Mouse (Mus musculus) kidney, embryonic 14.5 days (tissue): ENCODE measurements at regions not wholly inside any gene's neighbourhood (a gene's known extent, or its start where the extent isn't known, plus 50 kb on each side); places are given as distances from the start of the nearest gene placed in this dataset.

Source experiments
- ATAC-seq: fragments of 200-750 bp; cut with Nextera tagmentation; 2 replicates; pipeline ENCODE4 v1.8.0; 2017; ENCODE audit warnings: moderate number of reproducible peaks, mild to moderate bottlenecking, moderate TSS enrichment, moderate library complexity; ENCODE audit not compliant: low FRiP score, low TSS enrichment
- H3K27ac ChIP-seq: fragments of 300-500 bp; sonication (generic); 2 replicates; pipeline ENCODE4 v1.5.1; 2014; ENCODE audit warnings: low read depth, mild to moderate bottlenecking, low read length, moderate library complexity, mixed read lengths
- H3K27me3 ChIP-seq: fragments of 300-500 bp; sonication (generic); 2 replicates; pipeline ENCODE4 v1.6.1; 2014; ENCODE audit warnings: mild to moderate bottlenecking, low read length; ENCODE audit not compliant: control insufficient read depth, insufficient read depth
- H3K36me3 ChIP-seq: fragments of 300-500 bp; sonication (generic); 2 replicates; pipeline ENCODE4 v1.6.1; 2014; ENCODE audit warnings: low read length, mixed read lengths; ENCODE audit not compliant: control insufficient read depth, insufficient read depth
- H3K4me1 ChIP-seq: fragments of 300-500 bp; sonication (generic); 2 replicates; pipeline ENCODE4 v1.6.1; 2014; ENCODE audit warnings: low read length, mixed read lengths; ENCODE audit not compliant: control insufficient read depth, insufficient read depth
- H3K4me2 ChIP-seq: fragments of 300-500 bp; sonication (generic); replicated peaks from 2 replicates; pipeline ENCODE4 v1.6.1; 2014; ENCODE audit warnings: low read depth, mild to moderate bottlenecking, low read length
- H3K4me3 ChIP-seq: fragments of 300-500 bp; sonication (generic); 2 replicates; pipeline ENCODE4 v1.5.1; 2014; ENCODE audit warnings: mild to moderate bottlenecking, low read length
- H3K9ac ChIP-seq: fragments of 300-500 bp; sonication (generic); 2 replicates; pipeline ENCODE4 v1.6.1; 2014; ENCODE audit warnings: low read depth, mild to moderate bottlenecking, low read length, moderate library complexity
- H3K9me3 ChIP-seq: fragments of 300-500 bp; sonication (generic); 2 replicates; pipeline ENCODE4 v1.6.1; 2016; ENCODE audit warnings: low read length; ENCODE audit not compliant: control insufficient read depth
- WGBS: fragments of 180-500 bp; shearing (Covaris S2); extraction: QIAGEN DNeasy Blood & Tissue Kit; methylation state at CpG from one replicate; pipeline ENCODE4 v1.1.7; 2014; 5-methylcytosine and 5-hydroxymethylcytosine counted together

DNA sequence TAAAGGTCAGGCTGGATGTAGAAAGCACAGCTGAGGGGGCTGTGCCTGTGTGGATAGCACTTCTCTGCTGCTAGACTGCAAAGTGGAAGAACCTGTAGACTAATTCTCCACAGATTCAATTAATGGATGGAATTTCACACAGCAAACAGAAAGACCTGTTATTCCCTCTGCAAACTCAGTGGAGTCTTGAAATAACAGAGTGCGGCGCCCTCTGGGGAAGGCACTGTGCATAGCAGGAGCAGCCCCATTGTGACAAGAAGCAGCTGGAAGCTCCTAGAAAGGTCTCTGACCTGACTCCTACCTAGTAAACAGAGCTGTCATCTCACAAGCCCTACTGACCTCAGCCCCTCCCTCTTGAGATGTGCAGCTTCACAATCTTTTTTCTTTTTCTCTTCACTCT, 118.9 kb upstream of the Ptprm start:
- H3K4me2 ChIP-seq, result no peak overlapping the region
- no peak overlapping the region for H3K4me3 ChIP-seq
- WGBS, result 28% methylated on average over 2 of the region's 2 CpGs
- H3K4me1 ChIP-seq, result no peaks in the 10 kb centered on the region
- no peaks in the 10 kb centered on the region for H3K36me3 ChIP-seq
- peaks cover 4% of the 10 kb centered on the region; the same call in 1 of the 2 replicates for H3K9me3 ChIP-seq
- H3K27ac ChIP-seq, result no peak overlapping the region
- H3K27me3 ChIP-seq, result no peaks in the 10 kb centered on the region
- ATAC-seq, result no peak
- no peak overlapping the region for H3K9ac ChIP-seq

DNA sequence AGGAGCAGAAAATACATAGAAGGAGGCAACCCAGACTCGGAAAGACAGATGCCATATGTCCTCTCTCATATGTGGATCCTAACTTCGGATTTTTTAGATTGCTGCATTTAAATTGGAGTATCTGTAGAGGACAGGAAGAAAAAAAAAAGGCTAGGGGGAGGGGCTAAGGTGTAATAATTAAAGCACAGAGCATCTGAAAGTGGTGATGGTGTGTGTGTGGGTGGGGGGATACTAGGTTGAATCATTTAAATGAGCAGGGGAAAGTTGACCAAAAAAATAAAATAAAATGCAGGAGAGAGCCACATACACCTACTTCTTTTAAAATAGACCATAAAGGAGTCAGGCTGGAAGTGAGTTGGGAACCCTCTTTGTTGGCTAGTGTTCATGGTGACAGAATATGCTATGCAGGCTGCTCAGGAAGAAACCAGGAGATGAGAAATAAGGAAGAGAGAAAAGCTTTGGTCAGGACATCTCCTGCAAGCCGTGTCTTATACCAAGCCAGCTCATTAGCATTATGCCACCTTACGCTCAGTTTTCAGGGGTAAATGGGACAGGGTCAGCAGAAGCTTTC, 104.7 kb upstream of the Ptprm start:
- Histone ChIP-seq H3K36me3 (no peaks in the 10 kb centered on the region), H3K9ac (no peak overlapping the region), H3K27me3 (no peaks in the 10 kb centered on the region), H3K4me2 (no peak overlapping the region), H3K27ac (no peak overlapping the region), H3K4me1 (no peaks in the 10 kb centered on the region), H3K4me3 (no peak overlapping the region), H3K9me3 (no peaks in the 10 kb centered on the region)
- no peak for ATAC-seq
- WGBS, result 83% methylated on average over 4 of the region's 4 CpGs

DNA sequence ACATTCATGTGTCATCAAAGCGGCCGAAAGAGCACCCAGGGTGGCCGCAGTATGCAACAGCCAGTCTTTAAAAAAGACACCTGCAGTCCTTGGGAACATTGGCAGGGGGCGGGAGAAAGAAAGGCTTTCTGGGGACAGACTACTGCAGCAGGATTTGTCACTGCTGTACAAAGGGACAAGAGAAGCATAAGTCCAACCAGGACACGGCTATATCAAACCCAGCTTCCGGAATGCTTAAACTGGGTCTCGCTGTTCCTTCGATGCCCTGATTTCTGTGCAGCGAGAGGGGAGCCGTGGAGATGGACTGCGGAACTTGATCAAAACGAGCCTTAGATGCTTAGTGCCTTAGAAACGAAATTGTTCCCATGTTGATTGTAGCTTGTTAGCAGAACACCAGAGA, 97.7 kb upstream of the Ptprm start:
- no peak for ATAC-seq
- no peaks in the 10 kb centered on the region for H3K36me3 ChIP-seq
- H3K4me2 ChIP-seq, result no peak overlapping the region
- H3K27ac ChIP-seq, result no peak overlapping the region
- H3K27me3 ChIP-seq, result no peaks in the 10 kb centered on the region
- 90% methylated on average over 13 of the region's 13 CpGs for WGBS
- no peak overlapping the region for H3K9ac ChIP-seq
- no peak overlapping the region for H3K4me3 ChIP-seq
- no peaks in the 10 kb centered on the region for H3K9me3 ChIP-seq
- no peaks in the 10 kb centered on the region for H3K4me1 ChIP-seq

DNA sequence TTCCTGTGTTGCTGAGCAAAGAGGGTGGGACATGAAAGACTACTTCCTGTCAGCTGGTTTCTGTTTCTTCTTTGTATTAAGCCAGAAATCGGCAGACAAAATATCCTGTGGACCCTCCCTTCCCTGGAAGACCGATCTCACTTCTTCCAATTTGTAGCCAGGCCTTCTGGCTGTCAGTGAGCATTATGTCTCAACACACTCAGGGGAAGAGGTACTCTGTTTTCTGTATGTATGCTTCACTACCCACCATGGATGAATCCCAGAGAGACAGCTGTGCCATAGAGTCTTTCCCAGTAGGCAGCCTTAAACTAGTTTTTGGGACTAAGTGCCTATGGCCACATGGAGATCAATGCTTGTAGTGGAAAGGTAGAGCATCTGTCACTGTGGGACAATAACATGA, 96.8 kb upstream of the Ptprm start:
- Histone ChIP-seq H3K4me1 (no peaks in the 10 kb centered on the region), H3K4me2 (no peak overlapping the region), H3K27me3 (no peaks in the 10 kb centered on the region), H3K27ac (no peak overlapping the region), H3K9ac (no peak overlapping the region), H3K4me3 (no peak overlapping the region), H3K36me3 (no peaks in the 10 kb centered on the region), H3K9me3 (no peaks in the 10 kb centered on the region)
- 46% methylated on average over 2 of the region's 2 CpGs for WGBS
- no peak for ATAC-seq

DNA sequence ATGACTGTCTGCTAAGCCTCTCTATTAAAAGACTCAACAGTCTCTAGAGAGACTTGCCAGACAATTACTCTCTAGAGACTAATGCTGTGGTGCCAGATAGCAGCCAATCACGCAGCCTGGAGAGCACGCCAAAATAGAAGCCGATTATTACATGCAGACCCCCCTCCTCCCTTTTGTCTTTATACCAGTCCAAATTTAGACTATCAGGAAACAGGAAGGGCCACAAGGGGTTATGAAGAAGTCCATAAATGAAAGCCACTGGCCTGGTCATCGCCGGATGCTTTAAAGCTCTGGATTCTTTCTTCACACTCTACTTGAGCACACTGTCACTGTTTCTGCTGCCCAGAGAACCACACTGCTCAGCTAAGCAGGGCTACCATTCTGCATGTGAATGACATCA, 95.8 kb upstream of the Ptprm start:
- H3K36me3 ChIP-seq, result no peaks in the 10 kb centered on the region
- no peak overlapping the region for H3K4me3 ChIP-seq
- H3K4me2 ChIP-seq, result no peak overlapping the region
- no peaks in the 10 kb centered on the region for H3K9me3 ChIP-seq
- ATAC-seq, result no peak
- H3K4me1 ChIP-seq, result no peaks in the 10 kb centered on the region
- H3K27me3 ChIP-seq, result no peaks in the 10 kb centered on the region
- H3K9ac ChIP-seq, result no peak overlapping the region
- 74% methylated on average over 5 of the region's 5 CpGs for WGBS
- no peak overlapping the region for H3K27ac ChIP-seq

DNA sequence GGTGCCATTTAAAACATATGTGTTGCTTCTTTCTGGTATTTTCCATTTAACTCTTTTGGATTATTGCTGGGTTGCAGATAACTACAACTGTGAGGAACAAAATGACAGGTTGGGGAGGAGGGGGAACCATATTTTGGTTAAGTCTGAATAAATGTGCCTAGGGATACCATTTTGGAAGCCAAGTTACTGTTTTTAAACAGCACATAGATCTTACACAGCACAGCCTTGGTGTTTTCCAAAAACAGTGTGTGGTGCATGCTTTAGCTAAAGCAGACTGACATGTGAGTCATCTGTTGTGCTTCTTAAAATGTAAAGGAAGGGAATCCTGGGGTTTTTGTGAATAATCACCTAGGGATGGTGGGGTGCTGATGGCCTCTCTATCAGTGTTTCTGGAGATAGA, 91.7 kb upstream of the Ptprm start:
- Histone ChIP-seq H3K9ac (no peak overlapping the region), H3K36me3 (no peaks in the 10 kb centered on the region), H3K27me3 (no peaks in the 10 kb centered on the region), H3K4me2 (no peak overlapping the region), H3K4me3 (no peak overlapping the region), H3K4me1 (no peaks in the 10 kb centered on the region), H3K9me3 (0 out of 2 replicates have a peak, but pooled peaks cover 5% of the 10 kb centered on the region), H3K27ac (no peak overlapping the region)
- no peak for ATAC-seq

DNA sequence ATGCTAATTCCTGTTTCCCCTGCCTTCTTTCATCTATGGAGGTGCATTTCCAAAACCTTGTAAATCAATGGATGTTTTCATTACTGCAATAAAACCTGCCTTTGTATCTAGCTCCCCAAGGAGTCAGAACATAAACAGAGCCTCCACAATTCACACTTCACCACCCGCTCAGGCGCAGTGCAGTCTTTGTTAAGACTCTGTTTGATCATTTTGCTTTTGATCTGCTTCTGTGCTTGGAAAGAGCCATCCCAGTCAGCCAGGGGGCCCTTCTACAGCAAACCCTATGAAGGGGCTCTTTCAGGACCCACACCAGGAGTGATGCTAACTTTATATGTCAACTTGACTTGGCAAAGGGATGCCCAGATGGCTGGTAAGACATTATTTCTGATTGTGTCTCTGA, 86.7 kb upstream of the Ptprm start:
- Histone ChIP-seq H3K27me3 (no peaks in the 10 kb centered on the region), H3K9ac (no peak overlapping the region), H3K9me3 (0 out of 2 replicates have a peak, but pooled peaks cover 6% of the 10 kb centered on the region), H3K27ac (no peak overlapping the region), H3K4me1 (no peaks in the 10 kb centered on the region), H3K4me3 (no peak overlapping the region), H3K36me3 (no peaks in the 10 kb centered on the region), H3K4me2 (no peak overlapping the region)
- WGBS, result 42% methylated on average over 2 of the region's 2 CpGs
- no peak for ATAC-seq

DNA sequence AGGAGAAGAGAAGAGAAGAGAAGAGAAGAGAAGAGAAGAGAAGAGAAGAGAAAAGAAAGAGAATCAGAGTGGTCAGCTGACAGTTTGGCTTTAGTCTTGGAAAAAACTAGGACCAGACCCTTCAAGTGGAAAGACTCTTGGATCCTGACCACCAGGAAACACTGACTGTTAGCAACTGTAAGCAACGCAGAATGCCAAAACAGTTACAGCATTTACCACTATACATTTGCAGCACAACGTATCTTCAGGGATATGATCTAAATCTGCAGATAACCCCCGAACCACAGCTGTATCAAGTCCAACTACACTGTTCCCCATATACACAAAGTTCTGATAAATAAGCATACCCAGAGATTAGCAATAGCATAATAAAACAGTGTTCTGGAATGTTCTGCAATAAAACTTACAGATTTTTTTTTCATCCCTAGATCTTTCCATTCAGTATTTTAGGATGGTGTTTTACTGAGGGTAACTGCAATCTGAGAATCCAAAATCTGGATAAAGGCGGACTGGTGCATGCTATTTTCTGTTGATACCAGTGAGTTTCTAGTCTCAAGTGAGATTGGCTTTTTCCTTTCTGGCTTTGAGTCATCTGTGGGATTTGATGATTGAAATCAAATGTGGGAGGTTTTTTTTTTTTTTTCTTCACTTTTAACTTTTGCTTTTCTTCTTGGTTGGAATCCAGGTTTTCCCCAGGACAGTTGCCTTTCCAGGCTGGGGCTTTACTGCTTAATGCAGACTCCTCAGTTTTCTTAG, 65.9 kb upstream of the Ptprm start:
- Histone ChIP-seq H3K27me3 (no peaks in the 10 kb centered on the region), H3K4me3 (no peak overlapping the region), H3K9ac (no peak overlapping the region), H3K4me1 (no peaks in the 10 kb centered on the region), H3K4me2 (no peak overlapping the region), H3K27ac (no peak overlapping the region), H3K9me3 (no peaks in the 10 kb centered on the region), H3K36me3 (no peaks in the 10 kb centered on the region)
- ATAC-seq, result no peak
- 80% methylated on average over 4 of the region's 4 CpGs for WGBS

DNA sequence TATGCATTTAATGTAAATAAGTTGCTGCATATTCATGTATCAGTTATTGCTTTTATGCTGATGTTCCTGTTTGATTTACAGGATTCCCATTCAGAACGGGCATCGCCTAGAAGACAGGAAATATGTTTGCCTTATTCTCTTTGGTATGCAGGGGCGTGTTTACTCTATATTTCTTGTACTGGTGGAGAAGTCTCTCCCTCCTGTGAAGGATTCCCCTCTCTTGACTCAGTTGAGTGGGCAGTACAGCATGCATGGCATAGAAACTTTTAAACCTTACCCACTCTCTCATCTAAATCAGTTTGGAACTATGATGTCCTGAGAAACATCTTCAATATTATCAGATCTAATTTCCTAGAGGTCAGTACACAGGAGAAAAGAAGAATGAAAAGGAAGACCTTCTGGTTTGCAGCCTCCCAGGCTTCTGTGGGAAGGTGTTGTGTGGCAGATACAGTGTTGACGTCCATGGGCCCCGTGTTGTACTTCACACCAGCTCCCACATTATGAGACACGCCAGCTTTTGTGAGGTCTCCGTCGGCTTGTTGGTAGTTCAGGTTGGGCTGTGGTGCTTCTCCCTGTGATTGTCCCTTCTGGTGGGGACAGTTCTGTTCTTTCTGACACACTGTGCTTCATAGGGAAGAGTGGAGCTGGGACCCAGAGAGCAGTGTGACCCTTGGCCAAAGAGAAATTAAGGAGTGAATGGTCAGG, 58.4 kb upstream of the Ptprm start:
- Histone ChIP-seq H3K9me3 (no peaks in the 10 kb centered on the region), H3K27ac (no peak overlapping the region), H3K4me3 (no peak overlapping the region), H3K4me2 (no peak overlapping the region), H3K4me1 (no peaks in the 10 kb centered on the region), H3K36me3 (no peaks in the 10 kb centered on the region), H3K9ac (no peak overlapping the region), H3K27me3 (no peaks in the 10 kb centered on the region)
- no peak for ATAC-seq
- WGBS, result 79% methylated on average over 8 of the region's 8 CpGs
